Mouse (Mus musculus): ENCODE results near the gene Sirt1. TPM values are rescaled to one million over a fixed set of nuclear protein-coding genes. Genes with fewer than 3 reads are reported as not detected.

Gene Sirt1
- total and polyA plus RNA-seq, 3 experiments: 11.5 to 24.7 (median 17.4) TPM

GRCm38 (mm10) chr10:63402731-63403504 lies 21.4 kb upstream of the Sirt1 start:
- in situ Hi-C loops (cut with MboI; ENCODE audit: low pct_ligation_motif_present, low pct_unique_long_range_greater_than_20kb, low sequenced_read_pairs): no loop called here
- dilution Hi-C loops (cut with MboI; ENCODE audit: extremely low pct_ligation_motif_present, extremely low pct_unique_long_range_greater_than_20kb, low sequenced_read_pairs): no loop called here

DNA sequence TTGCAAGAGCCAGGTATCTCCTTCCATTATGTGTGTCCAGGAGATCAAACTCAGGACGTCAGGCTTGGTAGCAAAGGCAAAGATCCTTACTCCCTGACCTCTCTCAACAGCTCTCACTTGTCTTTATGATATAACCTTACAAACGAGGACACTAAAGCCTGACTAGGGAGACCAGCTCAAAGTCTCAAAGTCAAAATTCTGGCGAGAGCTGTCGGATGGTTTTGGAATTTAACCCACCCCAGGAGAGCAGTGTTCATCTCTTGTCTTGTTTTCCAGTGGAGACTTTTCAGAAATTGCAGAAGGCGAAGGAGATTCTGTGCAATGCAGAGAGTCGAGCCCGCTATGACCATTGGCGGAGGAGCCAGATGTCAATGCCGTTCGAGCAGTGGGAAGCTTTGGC lies 15.5 kb upstream of the Sirt1 start:
- in situ Hi-C loops (cut with MboI; ENCODE audit: low pct_ligation_motif_present, low pct_unique_long_range_greater_than_20kb, low sequenced_read_pairs): no loop called here

More at GRCm38 (mm10) chr10:63402731-63403504, 21.4 kb upstream of the Sirt1 start:
- DNase-seq (ENCODE audit: extremely low read depth): no peak
- no peaks in the 10 kb centered on the region for H3K79me2 ChIP-seq (replicated peaks; ENCODE audit: control insufficient read depth, extremely low read depth, insufficient read depth, poor library complexity, severe bottlenecking)
- no peak overlapping the region for H3K9ac ChIP-seq (ENCODE audit: insufficient read depth, low read depth)
- no peak overlapping the region for H3K4me3 ChIP-seq (replicated peaks in 1 of 3; ENCODE audit: low read depth in 2 of 3, low read length in 2 of 3, poor library complexity in 1 of 3)
- no peak for TF ChIP-seq SIN3A (IDR thresholded peaks at IDR 0.05; ENCODE audit: low read length)
- TF ChIP-seq POLR2AphosphoS2 (IDR thresholded peaks at IDR 0.05; ENCODE audit: low read depth, low read length): no peak
- TF ChIP-seq EP300 (IDR thresholded peaks at IDR 0.05; ENCODE audit: low read length): no peak
- no peak for TF ChIP-seq PAX5 (IDR thresholded peaks at IDR 0.05; ENCODE audit: low read length)
- no peak for TF ChIP-seq MEF2A (IDR thresholded peaks at IDR 0.05; ENCODE audit: borderline replicate concordance, low read depth, low read length)
- no peak for TF ChIP-seq USF1 (IDR thresholded peaks at IDR 0.05; ENCODE audit: low read depth, low read length)
- no peak for TF ChIP-seq JUN (IDR thresholded peaks at IDR 0.05; ENCODE audit: insufficient read depth, low read depth, low read length)
- TF ChIP-seq IRF4 (IDR thresholded peaks at IDR 0.05; ENCODE audit: low read depth, low read length): no peak
- TF ChIP-seq MXI1 (IDR thresholded peaks at IDR 0.05; ENCODE audit: low read depth, low read length): no peak
- TF ChIP-seq KAT2A (IDR thresholded peaks at IDR 0.05; ENCODE audit: insufficient replicate concordance, low read length): no peak
- no peak for TF ChIP-seq SMC3 (IDR thresholded peaks at IDR 0.05; ENCODE audit: low read depth, low read length)
- TF ChIP-seq POLR2A (IDR thresholded peaks at IDR 0.05; ENCODE audit: low read depth, low read length): no peak
- no peak for TF ChIP-seq CTCF (conservative IDR thresholded peaks at IDR 0.05 in 1 of 2, IDR thresholded peaks at IDR 0.05 in 1 of 2; ENCODE audit: low read depth in 2 of 2, low read length in 2 of 2)
- TF ChIP-seq MAFK (IDR thresholded peaks at IDR 0.05; ENCODE audit: insufficient replicate concordance, low read length): no peak
- TF ChIP-seq ZMIZ1 (IDR thresholded peaks at IDR 0.05; ENCODE audit: low read depth, low read length): no peak
- no peak for TF ChIP-seq NELFE (IDR thresholded peaks at IDR 0.05; ENCODE audit: low read depth, low read length)
- no peak for TF ChIP-seq E2F4 (IDR thresholded peaks at IDR 0.05; ENCODE audit: insufficient replicate concordance, low read depth, low read length)
- H3K36me3 ChIP-seq (replicated peaks in 1 of 2; ENCODE audit: control insufficient read depth in 1 of 2, insufficient read depth in 1 of 2, low read length in 1 of 2): no peaks in the 10 kb centered on the region
- no peaks in the 10 kb centered on the region for H3K9me3 ChIP-seq (replicated peaks; ENCODE audit: low read length)
- no peak overlapping the region for H3K4me2 ChIP-seq (ENCODE audit: insufficient read depth, low read depth, poor library complexity, severe bottlenecking)
- peaks cover 0 to 2% of the 10 kb centered on the region in 2 experiments; a peak in 1 of 4 replicates for H3K4me1 ChIP-seq (ENCODE audit: control insufficient read depth in 1 of 2, insufficient read depth in 2 of 2)
- no peak overlapping the region for H3K27ac ChIP-seq (ENCODE audit: insufficient read depth, low read depth)
- H3K27me3 ChIP-seq (replicated peaks): no peaks in the 10 kb centered on the region

More for the DNA sequence above, 15.5 kb upstream of the Sirt1 start:
- Histone ChIP-seq H3K9me3 (replicated peaks; ENCODE audit: low read length) (peaks cover 3% of the 10 kb centered on the region), H3K4me2 (ENCODE audit: insufficient read depth, low read depth, poor library complexity, severe bottlenecking) (no peak overlapping the region), H3K4me1 (ENCODE audit: control insufficient read depth in 1 of 2, insufficient read depth in 2 of 2) (no peaks in the 10 kb centered on the region), H3K9ac (ENCODE audit: insufficient read depth, low read depth) (no peak overlapping the region), H3K4me3 (replicated peaks in 1 of 3; ENCODE audit: low read depth in 2 of 3, low read length in 2 of 3, poor library complexity in 1 of 3) (no peak overlapping the region), H3K27me3 (replicated peaks) (no peaks in the 10 kb centered on the region), H3K27ac (ENCODE audit: insufficient read depth, low read depth) (no peak overlapping the region), H3K79me2 (replicated peaks; ENCODE audit: control insufficient read depth, extremely low read depth, insufficient read depth, poor library complexity, severe bottlenecking) (no peaks in the 10 kb centered on the region), H3K36me3 (replicated peaks in 1 of 2; ENCODE audit: control insufficient read depth in 1 of 2, insufficient read depth in 1 of 2, low read length in 1 of 2) (no peaks in the 10 kb centered on the region)
- dilution Hi-C loops (cut with MboI; ENCODE audit: extremely low pct_ligation_motif_present, extremely low pct_unique_long_range_greater_than_20kb, low sequenced_read_pairs): no loop called here
- DNase-seq (ENCODE audit: extremely low read depth): no peak
- TF ChIP-seq E2F4 (IDR thresholded peaks at IDR 0.05; ENCODE audit: insufficient replicate concordance, low read depth, low read length): no peak
- no peak for TF ChIP-seq MEF2A (IDR thresholded peaks at IDR 0.05; ENCODE audit: borderline replicate concordance, low read depth, low read length)
- TF ChIP-seq RAD21 (IDR thresholded peaks at IDR 0.05; ENCODE audit: low read depth, low read length): no peak
- no peak for TF ChIP-seq ZMIZ1 (IDR thresholded peaks at IDR 0.05; ENCODE audit: low read depth, low read length)
- TF ChIP-seq TCF12 (IDR thresholded peaks at IDR 0.05; ENCODE audit: low read depth, low read length): no peak
- no peak for TF ChIP-seq EP300 (IDR thresholded peaks at IDR 0.05; ENCODE audit: low read length)
- TF ChIP-seq MAZ (IDR thresholded peaks at IDR 0.05; ENCODE audit: low read depth, low read length): no peak
- TF ChIP-seq MAFK (IDR thresholded peaks at IDR 0.05; ENCODE audit: insufficient replicate concordance, low read length): no peak
- no peak for TF ChIP-seq USF1 (IDR thresholded peaks at IDR 0.05; ENCODE audit: low read depth, low read length)
- TF ChIP-seq MXI1 (IDR thresholded peaks at IDR 0.05; ENCODE audit: low read depth, low read length): no peak
- TF ChIP-seq ZC3H11A (IDR thresholded peaks at IDR 0.05; ENCODE audit: low read depth, low read length): no peak
- TF ChIP-seq JUN (IDR thresholded peaks at IDR 0.05; ENCODE audit: insufficient read depth, low read depth, low read length): no peak
- TF ChIP-seq ELF1 (IDR thresholded peaks at IDR 0.05; ENCODE audit: low read depth, low read length): no peak

Measured in CH12.LX (cell line).